In the genomic region with DNA sequence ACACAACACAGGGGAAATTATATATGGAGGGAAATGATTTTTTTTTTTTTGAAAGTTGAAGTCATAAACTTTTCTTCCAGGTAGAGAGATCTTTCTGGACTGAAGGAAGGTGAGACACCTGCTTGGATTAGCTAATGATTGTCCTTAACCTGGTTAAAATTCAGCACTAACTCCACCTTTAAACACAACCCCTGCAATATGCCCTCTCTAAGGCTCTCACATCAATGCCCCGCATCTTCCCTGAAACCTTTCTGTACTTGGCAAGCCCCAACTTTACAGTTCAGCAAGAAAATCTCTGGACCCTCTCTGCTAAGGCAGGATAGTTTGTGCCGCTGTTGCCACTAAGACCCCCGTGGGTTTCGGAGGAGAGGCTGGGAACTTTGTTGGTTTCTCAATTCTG, we compare ENCODE assay signal across 13 mouse cellular contexts.
"Had no signal": no experiment of that assay in that cellular context is flagged by ENCODE, and none has a peak within 500 bp of the region (broad histone marks: within the 10 kb centered on the region; RNA-seq: fewer than 3 reads in every experiment).

No protein-coding gene starts in this region.

- H3K9ac ChIP-seq: limb, embryonic 13.5 days; liver, embryonic 15.5 days; midbrain, embryonic 13.5 days; stomach, embryonic 15.5 days had no signal

- H3K27ac ChIP-seq: hindbrain, postnatal 0 days; limb, embryonic 13.5 days; liver, embryonic 15.5 days; midbrain, embryonic 13.5 days; stomach, embryonic 15.5 days had no signal

- H3K4me1 ChIP-seq: liver, embryonic 15.5 days; midbrain, embryonic 13.5 days; stomach, embryonic 15.5 days had no signal

- H3K4me3 ChIP-seq: limb, embryonic 13.5 days; liver, embryonic 15.5 days; midbrain, embryonic 13.5 days; stomach, embryonic 15.5 days had no signal

- H3K27me3 ChIP-seq: limb, embryonic 13.5 days; liver, embryonic 15.5 days; midbrain, embryonic 13.5 days; stomach, embryonic 15.5 days had no signal

- H3K4me2 ChIP-seq: limb, embryonic 13.5 days; liver, embryonic 15.5 days; midbrain, embryonic 13.5 days; stomach, embryonic 15.5 days had no signal

- DNase-seq: layer of hippocampus, adult 9-11 months; layer of hippocampus, postnatal 36 days; lung, adult 2 months; lung, postnatal 36 days; right cerebral cortex, postnatal 14 days; thymus, adult 2 months; thymus, postnatal 25 days had no signal

- H3K9me3 ChIP-seq: limb, embryonic 13.5 days; liver, embryonic 15.5 days; midbrain, embryonic 13.5 days; stomach, embryonic 15.5 days had no signal

- ATAC-seq: hindbrain, postnatal 0 days; lung, postnatal 0 days; midbrain, embryonic 13.5 days had no signal
